23 mouse cellular contexts compared by ENCODE assay signal in the genomic region with DNA sequence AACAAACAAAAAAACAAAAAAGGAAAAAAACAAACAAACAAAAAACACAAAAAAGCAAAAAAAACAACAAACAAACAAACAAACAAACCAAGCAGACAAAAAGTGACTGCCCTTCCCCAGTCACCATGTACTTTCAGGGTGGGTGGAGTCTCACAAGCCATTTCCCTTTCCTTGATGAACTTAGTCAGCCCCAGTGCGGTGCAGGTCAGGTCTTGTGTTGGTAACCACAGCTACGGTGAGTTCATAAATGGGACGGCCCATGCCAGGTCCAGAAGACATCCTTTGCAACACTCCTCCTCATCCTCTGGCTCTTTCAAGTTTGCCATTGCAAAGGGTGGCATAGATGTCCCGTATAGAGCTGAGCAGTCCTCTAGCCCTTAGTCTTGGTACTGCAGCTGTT. TPM values are rescaled to one million over a fixed set of nuclear protein-coding genes. Genes with fewer than 3 reads are reported as not detected.
DNase-seq lines count a peak whose midpoint lies in the region; ATAC-seq lines count a peak whose summit lies in the region.
"Had no signal": no experiment of that assay in that cellular context is flagged by ENCODE, and none has a peak within 500 bp of the region (broad histone marks: within the 10 kb centered on the region; RNA-seq: fewer than 3 reads in every experiment).

No protein-coding gene starts in this region.

- intact Hi-C loops in heart, postnatal 36 days (cut with DNase I): no loop called here

- H3K27ac ChIP-seq in limb, embryonic 10.5 days: no peak overlapping the region
- H3K27ac ChIP-seq: embryonic facial prominence, embryonic 15.5 days; forebrain, embryonic 10.5 days; heart, embryonic 10.5 days; heart, embryonic 15.5 days; hindbrain, embryonic 15.5 days had no signal

- no peaks in the 10 kb centered on the region for H3K27me3 ChIP-seq in limb, embryonic 10.5 days (ENCODE audit: low read depth, poor library complexity, severe bottlenecking)
- H3K27me3 ChIP-seq: embryonic facial prominence, embryonic 15.5 days; heart, embryonic 15.5 days; hindbrain, embryonic 15.5 days had no signal

- no peak overlapping the region for H3K4me3 ChIP-seq in limb, embryonic 10.5 days
- H3K4me3 ChIP-seq: embryonic facial prominence, embryonic 15.5 days; erythroblast, embryonic 14.5 days; forebrain, embryonic 10.5 days; heart, embryonic 10.5 days; heart, embryonic 15.5 days; hindbrain, embryonic 15.5 days had no signal

- H3K36me3 ChIP-seq in limb, embryonic 10.5 days: no peaks in the 10 kb centered on the region
- H3K36me3 ChIP-seq: embryonic facial prominence, embryonic 15.5 days; forebrain, embryonic 10.5 days; G1E; heart, embryonic 10.5 days; heart, embryonic 15.5 days; hindbrain, embryonic 15.5 days had no signal

- H3K9me3 ChIP-seq in limb, embryonic 10.5 days (replicated peaks): no peaks in the 10 kb centered on the region
- H3K9me3 ChIP-seq: embryonic facial prominence, embryonic 15.5 days; forebrain, embryonic 10.5 days; G1E; heart, embryonic 10.5 days; heart, embryonic 15.5 days; hindbrain, embryonic 15.5 days had no signal

- DNase-seq in 416B (ENCODE audit: low read depth) (peak; percentile 56), A20 (ENCODE audit: low read depth, low spot score) (peak; percentile 25)
- DNase-seq in limb, embryonic 10.5 days (ENCODE audit: low spot score): peak; percentile 22
- DNase-seq in cerebellum, adult 18-20 months: no peak
- DNase-seq in adrenal gland, postnatal 4 days (ENCODE audit: low spot score in 2 of 2): no peak
- no peak for DNase-seq in heart, postnatal 36 days
- DNase-seq: adrenal gland, postnatal 10 days; cerebellum, adult 11-12 months; cerebellum, adult 9-11 months; embryo, embryonic 11 days; gastrocnemius, postnatal 36 days; heart, adult 18-20 months; heart, postnatal 14 days had no signal

- no peaks in the 10 kb centered on the region for H3K4me1 ChIP-seq in limb, embryonic 10.5 days
- H3K4me1 ChIP-seq: embryonic facial prominence, embryonic 15.5 days; forebrain, embryonic 10.5 days; heart, embryonic 15.5 days; hindbrain, embryonic 15.5 days had no signal

- WGBS in limb, embryonic 10.5 days: 93% methylated on average over 4 of the region's 4 CpGs

- ATAC-seq in common myeloid progenitor, adult 5-6 weeks (replicated peaks; ENCODE audit: low read depth, poor library complexity, severe bottlenecking): peak; percentile 23; the same call in 1 of the 2 replicates
- ATAC-seq in inflammation-experienced regulatory T-cells, adult 6 months: no peak
- ATAC-seq: forebrain, embryonic 14.5 days had no signal

RNA-seq across cellular contexts. Expression of a gene that starts 25.0 kb away (rescaled TPM):
- 0.32 TPM in 1 of 2 replicates, not detected in the other for total RNA-seq in common myeloid progenitor, adult 5-6 weeks (2017)
- polyA plus RNA-seq in limb, embryonic 10.5 days (2016; fragmentation: Nextera tagmentation; extraction: Ambion mirVana): 0.11 and 0.31 TPM in 2 replicates
- total RNA-seq in adrenal gland, postnatal 4 days (2021): 1 to 10 TPM; 3.1 to 3.9 TPM
- 1 to 10 TPM; 1.7 to 1.8 TPM for total RNA-seq in heart, postnatal 36 days (2021)
- polyA plus RNA-seq in inflammation-experienced regulatory T-cells, adult 6 months (2017; shearing (Covaris generic)): not detected
- polyA plus RNA-seq: erythroblast, embryonic 14.5 days; G1E had no signal

Comparison
In these comparisons a context has a peak if more than half of its experiments do, and no peak if none do; other contexts are left out.
1. DNase-seq: peak in 416B (single experiment), A20 (single experiment) and limb, embryonic 10.5 days (single experiment); none in cerebellum, adult 18-20 months (0 of 2), adrenal gland, postnatal 4 days (0 of 2) and heart, postnatal 36 days (0 of 2).